Mouse (Mus musculus): ENCODE data around the gene Fam126a.

- TF ChIP-seq CTCF (IDR thresholded peaks at IDR 0.05) (no peak), EP300 (IDR thresholded peaks at IDR 0.05) (no peak)
Measured at GRCm38 (mm10) chr5:24019341-24020185, 10.9 kb downstream of the Fam126a start.

All from lung, postnatal 0 days (tissue).